Mouse (Mus musculus): ENCODE results near the gene Gm49354. TPM values are rescaled to one million over a fixed set of nuclear protein-coding genes. Genes with fewer than 3 reads are reported as not detected.
"Not testable (repeated sequence)": the region's sequence is repeated elsewhere in the genome, so short reads cannot be mapped to it uniquely, and the experiment has no call there.

Gm49354 gene
- polyA plus RNA-seq, 1 experiment from 2014 or later, result not detected

DNA sequence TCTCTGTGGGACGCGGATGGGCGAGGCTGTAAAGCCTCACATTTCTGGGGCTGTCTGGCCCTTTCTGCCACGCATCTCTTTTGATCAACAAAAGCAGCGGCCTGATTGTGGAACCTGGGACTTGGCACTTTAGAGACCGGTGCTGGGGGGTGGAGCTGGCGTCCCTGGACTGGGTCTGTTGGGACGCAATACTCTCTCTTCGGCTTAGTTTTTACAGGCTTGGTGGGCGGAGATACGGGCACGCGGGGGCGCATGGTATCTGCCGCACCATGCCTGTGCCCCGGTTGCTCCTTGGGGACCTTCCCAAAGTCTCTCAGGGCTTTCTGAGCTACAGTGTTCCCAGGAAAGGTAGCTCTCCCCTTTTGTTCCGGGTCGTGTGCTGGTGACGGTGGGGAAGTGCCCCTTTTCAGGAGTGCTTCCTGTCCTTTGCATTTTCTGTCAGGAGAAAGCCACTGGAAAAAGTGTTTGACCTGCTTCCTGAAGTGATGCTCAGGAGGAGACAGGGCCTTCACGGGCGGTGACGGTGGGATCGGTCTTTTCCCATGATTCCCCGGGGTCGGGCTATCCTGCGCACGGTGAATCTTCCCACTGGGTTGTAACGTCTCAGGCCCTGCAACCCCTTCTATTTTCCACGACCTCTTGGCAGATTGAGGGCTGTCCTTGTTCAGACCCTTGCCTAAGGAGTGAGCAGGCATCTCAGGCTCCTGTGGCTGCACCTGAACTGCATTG lies 55.7 kb downstream of the Gm49354 start:
- Histone ChIP-seq H3K27ac (peak overlapping the region; percentile 60; the same call in 1 of the 2 replicates), H3K4me1 (peaks cover 23% of the 10 kb centered on the region), H3K27me3 (ENCODE audit: insufficient read depth, poor library complexity, severe bottlenecking) (peaks cover 48% of the 10 kb centered on the region), H3K4me3 (peak overlapping the region; percentile 46), H3K36me3 (no peaks in the 10 kb centered on the region), H3K9me3 (no peaks in the 10 kb centered on the region)
- WGBS, result 23% methylated on average over 29 of the region's 29 CpGs
- DNase-seq (ENCODE audit: low spot score), result no peak

DNA sequence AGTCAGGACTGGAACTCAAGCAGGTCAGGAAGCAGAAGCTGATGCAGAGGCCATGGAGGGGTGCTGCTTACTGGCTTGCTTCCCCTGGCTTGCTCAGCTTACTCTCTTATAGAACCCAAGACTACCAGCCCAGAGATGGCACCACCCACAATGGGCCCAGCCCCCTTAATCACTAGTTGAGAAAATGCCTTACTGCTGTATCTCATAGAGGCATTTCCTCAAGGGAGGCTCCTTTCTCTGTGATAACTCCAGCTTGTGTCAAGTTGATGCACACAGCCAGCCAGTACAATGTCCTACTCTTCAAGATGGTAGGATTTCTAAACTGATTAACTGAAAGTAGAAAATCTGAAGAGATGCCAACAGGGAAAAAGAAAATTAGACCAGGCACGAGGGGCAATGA lies 60.0 kb downstream of the Gm49354 start:
- not testable (repeated sequence) for H3K4me3 ChIP-seq; H3K36me3 ChIP-seq; DNase-seq (ENCODE audit: low spot score); H3K27ac ChIP-seq; H3K9me3 ChIP-seq
- Histone ChIP-seq H3K27me3 (ENCODE audit: insufficient read depth, poor library complexity, severe bottlenecking) (peaks cover 25% of the 10 kb centered on the region), H3K4me1 (peaks cover 19% of the 10 kb centered on the region)
- 80% methylated on average over 1 of the region's 1 CpGs for WGBS

DNA sequence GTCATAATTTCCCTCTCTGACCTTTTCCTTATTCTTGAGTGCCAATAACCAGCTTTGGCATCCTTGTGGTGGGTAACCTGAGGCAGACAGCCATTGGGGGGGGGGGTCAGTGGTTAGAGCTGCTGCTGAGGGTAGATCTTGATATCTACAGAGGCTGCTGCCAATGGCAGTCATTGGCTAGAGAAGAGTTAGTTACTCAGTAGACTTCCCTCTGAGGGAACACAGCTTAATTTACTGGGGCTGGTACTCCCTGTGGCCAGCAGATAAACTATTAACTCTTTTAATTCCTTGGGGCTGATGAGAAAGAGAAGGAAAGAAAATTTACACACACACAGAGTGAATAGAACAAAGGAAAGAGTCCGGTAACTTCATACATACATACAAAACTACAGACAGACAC lies 62.6 kb downstream of the Gm49354 start:
- 0 out of 2 replicates have a peak, but pooled peaks cover 9% of the 10 kb centered on the region for H3K4me1 ChIP-seq
- peaks cover 13% of the 10 kb centered on the region; the same call in 1 of the 2 replicates for H3K27me3 ChIP-seq (ENCODE audit: insufficient read depth, poor library complexity, severe bottlenecking)
- WGBS, result 91% methylated on average over 1 of the region's 1 CpGs
- H3K9me3 ChIP-seq, result no peaks in the 10 kb centered on the region
- no peak overlapping the region for H3K4me3 ChIP-seq
- no peaks in the 10 kb centered on the region for H3K36me3 ChIP-seq
- H3K27ac ChIP-seq, result no peak overlapping the region
- no peak for DNase-seq (ENCODE audit: low spot score)

DNA sequence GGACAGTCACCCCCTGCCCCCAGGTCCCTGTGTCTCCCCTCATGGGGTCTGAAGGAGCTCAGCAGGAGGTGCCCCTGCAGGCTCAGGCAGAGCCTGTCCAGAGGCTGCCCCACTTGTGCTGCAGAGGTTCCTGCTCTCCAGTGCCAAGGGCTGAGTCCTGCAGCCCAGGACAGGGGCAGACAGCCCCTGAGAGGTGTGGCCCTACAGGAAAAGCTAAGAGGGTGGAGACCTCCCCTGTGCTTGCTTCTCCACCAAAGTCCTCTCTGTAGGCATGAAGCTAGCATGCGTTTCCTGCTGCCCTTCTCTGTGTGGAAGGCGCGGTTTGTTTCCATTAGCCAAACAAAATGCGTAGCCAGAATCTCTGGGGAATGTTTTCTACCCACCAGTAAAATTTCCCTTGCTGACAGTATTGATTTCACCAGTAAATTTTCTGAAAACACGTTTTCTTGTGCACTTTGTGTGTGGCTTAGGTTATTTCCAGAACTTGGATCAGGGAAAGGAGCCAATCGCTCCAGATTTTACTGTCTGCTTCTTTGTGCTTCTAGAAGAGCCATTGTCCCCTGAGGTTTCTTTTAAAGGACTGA lies 63.1 kb downstream of the Gm49354 start:
- WGBS, result 30% methylated on average over 6 of the region's 6 CpGs
- H3K27ac ChIP-seq; DNase-seq (ENCODE audit: low spot score); H3K4me1 ChIP-seq; H3K4me3 ChIP-seq; H3K9me3 ChIP-seq; H3K36me3 ChIP-seq: not testable (repeated sequence)
- H3K27me3 ChIP-seq (ENCODE audit: insufficient read depth, poor library complexity, severe bottlenecking), result peaks cover 16% of the 10 kb centered on the region; the same call in 1 of the 2 replicates

DNA sequence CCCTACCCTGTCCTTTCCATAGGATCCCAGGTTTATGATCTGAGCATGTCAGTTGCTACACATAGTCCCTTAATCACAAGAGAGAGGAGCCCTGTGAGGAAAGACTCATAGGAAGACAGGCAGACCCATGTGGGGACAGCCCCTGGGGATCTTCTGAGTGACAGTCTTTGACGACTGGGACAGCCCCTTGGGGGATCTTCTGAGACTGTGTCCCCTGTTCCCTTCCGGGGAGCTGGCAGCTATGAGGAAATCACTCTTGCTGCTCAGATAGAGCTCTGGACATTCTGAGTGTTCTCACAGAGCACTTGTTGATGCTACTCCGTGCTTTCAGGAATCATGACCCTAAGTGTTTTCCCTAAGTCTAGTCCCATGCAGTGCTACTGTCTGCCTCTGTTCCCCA lies 68.3 kb downstream of the Gm49354 start:
- no peak for DNase-seq (ENCODE audit: low spot score)
- H3K36me3 ChIP-seq, result no peaks in the 10 kb centered on the region
- no peaks in the 10 kb centered on the region for H3K9me3 ChIP-seq
- 36% methylated on average over 3 of the region's 3 CpGs for WGBS
- no peaks in the 10 kb centered on the region for H3K4me1 ChIP-seq
- H3K4me3 ChIP-seq, result no peak overlapping the region
- no peak overlapping the region for H3K27ac ChIP-seq
- peaks cover 24% of the 10 kb centered on the region for H3K27me3 ChIP-seq (ENCODE audit: insufficient read depth, poor library complexity, severe bottlenecking)

DNA sequence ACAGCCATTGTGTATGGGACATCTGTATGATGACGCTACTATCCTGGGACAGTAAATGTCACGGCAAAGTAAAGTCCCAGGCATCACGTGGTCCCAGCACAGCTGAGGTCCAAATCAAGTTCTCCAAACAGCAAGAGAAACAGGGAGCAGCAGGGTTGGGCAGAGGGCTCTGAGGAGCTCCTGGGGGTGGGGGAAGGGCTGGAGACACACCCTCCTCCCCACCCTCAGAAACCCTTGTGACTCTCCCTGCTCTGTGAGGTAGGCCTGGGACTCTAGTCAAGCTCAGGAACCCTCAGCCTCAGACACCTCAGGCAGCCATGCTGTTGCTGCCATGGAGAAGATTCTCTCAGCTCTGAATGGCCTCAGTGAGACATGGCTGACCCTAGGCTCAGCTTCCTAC lies 70.1 kb downstream of the Gm49354 start, which contains the start of gene Spata31d1b:
Spata31d1b (plus strand) TSS at position 301 of the 400 bp plus-strand sequence.
- H3K27me3 ChIP-seq (ENCODE audit: insufficient read depth, poor library complexity, severe bottlenecking), result peaks cover 20% of the 10 kb centered on the region
- DNase-seq (ENCODE audit: low spot score); H3K36me3 ChIP-seq; H3K4me1 ChIP-seq; H3K27ac ChIP-seq; H3K9me3 ChIP-seq; H3K4me3 ChIP-seq: not testable (repeated sequence)
- 66% methylated on average over 3 of the region's 3 CpGs for WGBS

DNA sequence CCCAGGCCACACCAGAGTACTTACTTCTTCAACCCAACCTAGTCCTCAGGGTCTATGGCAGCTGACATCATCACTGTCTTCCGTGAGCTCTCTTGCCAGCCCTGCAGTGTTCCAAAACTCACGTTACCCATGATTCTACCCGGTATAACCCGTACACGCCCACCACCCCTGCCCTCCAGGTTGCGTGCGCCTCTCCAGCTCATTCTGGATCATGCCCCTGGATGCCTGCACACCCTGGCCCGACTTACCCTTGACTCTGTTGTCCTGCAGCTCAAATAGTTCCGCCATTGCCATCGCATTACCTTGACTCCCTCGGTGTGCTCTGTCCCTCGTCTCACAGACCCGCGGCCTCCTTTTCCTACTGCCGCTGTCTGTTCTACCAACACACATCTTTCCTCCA lies 71.8 kb downstream of the Gm49354 start, which contains the start of gene Spata31d1a:
Spata31d1a (minus strand) TSS at position 101 of the 400 bp plus-strand sequence.
- Histone ChIP-seq H3K4me3 (no peak within 1 kb of the TSS), H3K27ac (no peak within 1 kb of the TSS), H3K27me3 (ENCODE audit: insufficient read depth, poor library complexity, severe bottlenecking) (peaks cover 19% of the 10 kb centered on the region), H3K4me1 (no peaks in the 10 kb centered on the region), H3K36me3 (no peaks in the 10 kb centered on the region), H3K9me3 (no peaks in the 10 kb centered on the region)
- WGBS, result 78% methylated on average over 15 of the region's 15 CpGs
- no peak for DNase-seq (ENCODE audit: low spot score)

Other genes with a start within 250 kb of the Gm49354 start
- gene Agtpbp1, start 197.0 kb downstream of the Gm49354 start, polyA plus RNA-seq (2016; fragmentation: Nextera tagmentation; extraction: Ambion mirVana), result 8.8 and 14.4 TPM in 2 replicates
- gene Naa35, start 197.0 kb downstream of the Gm49354 start, polyA plus RNA-seq (2016; fragmentation: Nextera tagmentation; extraction: Ambion mirVana), result 78.9 and 92.6 TPM in 2 replicates
- gene Golm1, start 106.4 kb downstream of the Gm49354 start, polyA plus RNA-seq (2016; fragmentation: Nextera tagmentation; extraction: Ambion mirVana), result 72.4 and 74.5 TPM in 2 replicates
- gene 4921517D22Rik, start 88.1 kb downstream of the Gm49354 start, polyA plus RNA-seq (2016; fragmentation: Nextera tagmentation; extraction: Ambion mirVana), result not detected in 2 replicates
- gene Spata31d1a, start 71.9 kb downstream of the Gm49354 start, polyA plus RNA-seq (2016; fragmentation: Nextera tagmentation; extraction: Ambion mirVana), result 0.02 and 0.05 TPM in 2 replicates
- not detected in 2 replicates for gene Spata31d1b, start 70.0 kb downstream of the Gm49354 start, polyA plus RNA-seq (2016; fragmentation: Nextera tagmentation; extraction: Ambion mirVana)
- not detected in 2 replicates for gene Spata31d1d, start 50.5 kb downstream of the Gm49354 start, polyA plus RNA-seq (2016; fragmentation: Nextera tagmentation; extraction: Ambion mirVana)
- 0.23 TPM in 1 of 2 replicates, not detected in the other for gene 1700014D04Rik, start 35.5 kb downstream of the Gm49354 start, polyA plus RNA-seq (2016; fragmentation: Nextera tagmentation; extraction: Ambion mirVana)
- 128 and 154 TPM in 2 replicates for gene Isca1, start 12.4 kb downstream of the Gm49354 start, polyA plus RNA-seq (2016; fragmentation: Nextera tagmentation; extraction: Ambion mirVana)
- gene Tut7, start 40.9 kb upstream of the Gm49354 start, polyA plus RNA-seq (2016; fragmentation: Nextera tagmentation; extraction: Ambion mirVana), result 37.2 and 39.6 TPM in 2 replicates

All from heart, embryonic 10.5 days (tissue).